Mouse (Mus musculus): ENCODE data around the gene Plek.

The Plek gene

GRCm38 (mm10) chr11:16941973-16942452 lies 110.2 kb downstream of the Plek start:
- DNase-seq = no peak

- no peak for DNase-seq
Observed at GRCm38 (mm10) chr11:16941103-16941793, 110.9 kb downstream of the Plek start.

GRCm38 (mm10) chr11:16935577-16936236 lies 116.5 kb downstream of the Plek start:
- no peak for DNase-seq

- DNase-seq = no peak
Observed at GRCm38 (mm10) chr11:16932159-16932558, 120.0 kb downstream of the Plek start.

Data from thymus, adult 18-20 months (tissue).